Mouse (Mus musculus): ENCODE data around the gene Hist1h2bk. TPM values are rescaled to one million over a fixed set of nuclear protein-coding genes. Genes with fewer than 3 reads are reported as not detected.
"Not testable (repeated sequence)": the region's sequence is repeated elsewhere in the genome, so short reads cannot be mapped to it uniquely, and the experiment has no call there.

The Hist1h2bk gene
- polyA plus RNA-seq, 1 experiment from 2014 or later = 9.9 TPM

DNA sequence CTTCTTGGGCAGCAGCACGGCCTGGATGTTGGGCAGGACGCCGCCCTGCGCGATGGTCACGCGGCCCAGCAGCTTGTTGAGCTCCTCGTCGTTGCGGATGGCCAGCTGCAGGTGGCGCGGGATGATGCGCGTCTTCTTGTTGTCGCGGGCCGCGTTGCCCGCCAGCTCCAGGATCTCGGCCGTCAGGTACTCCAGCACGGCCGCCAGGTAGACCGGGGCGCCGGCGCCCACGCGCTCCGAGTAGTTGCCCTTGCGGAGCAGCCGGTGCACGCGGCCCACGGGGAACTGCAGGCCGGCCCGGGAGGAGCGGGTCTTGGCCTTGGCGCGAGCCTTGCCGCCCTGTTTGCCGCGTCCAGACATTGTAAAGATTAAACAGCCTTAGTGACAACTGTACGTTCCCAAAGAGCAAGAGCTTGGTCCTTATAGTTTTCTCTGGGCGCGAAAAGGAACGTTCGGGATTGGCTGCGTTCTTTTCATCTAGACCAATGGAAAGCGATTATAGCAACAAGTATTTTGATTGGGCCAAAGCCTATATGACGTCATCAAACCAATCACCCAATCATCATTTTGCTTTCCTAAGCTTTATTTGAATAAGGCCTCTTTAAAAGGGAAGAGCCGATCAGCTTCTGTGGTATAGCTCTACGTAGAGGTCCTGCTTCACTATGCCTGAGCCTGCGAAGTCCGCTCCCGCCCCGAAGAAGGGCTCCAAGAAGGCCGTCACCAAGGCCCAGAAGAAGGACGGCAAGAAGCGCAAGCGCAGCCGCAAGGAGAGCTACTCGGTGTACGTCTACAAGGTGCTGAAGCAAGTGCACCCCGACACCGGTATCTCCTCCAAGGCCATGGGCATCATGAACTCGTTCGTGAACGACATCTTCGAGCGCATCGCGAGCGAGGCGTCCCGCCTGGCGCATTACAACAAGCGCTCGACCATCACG lies 7.2 kb downstream of the Hist1h2bk start, which contains the start of the genes Hist1h2ag and Hist1h2bj:
Gene Hist1h2ag, minus strand, starts transcription at position 377 of the 935 bp plus-strand sequence.
Gene Hist1h2bj, plus strand, starts transcription at position 647 of the 935 bp plus-strand sequence.
- Histone ChIP-seq H3K27ac (ENCODE audit: low read depth, low read length) (peak within 1 kb of the TSS; percentile 88), H3K4me2 (peak within 1 kb of the TSS; percentile 66), H3K9ac (ENCODE audit: low read length) (peak within 1 kb of the TSS; percentile 65), H3K4me3 (ENCODE audit: low read depth, low read length) (peak within 1 kb of the TSS; percentile 33)
- not testable (repeated sequence) for H3K9me3 ChIP-seq (ENCODE audit: control insufficient read depth, low read length); H3K36me3 ChIP-seq (ENCODE audit: control insufficient read depth, insufficient read depth, low read length); H3K4me1 ChIP-seq (ENCODE audit: control insufficient read depth, insufficient read depth, low read length); H3K27me3 ChIP-seq (ENCODE audit: control insufficient read depth, insufficient read depth, low read length)
- WGBS = under 1% methylated on average over 38 of the region's 80 CpGs
- ATAC-seq (ENCODE audit: low FRiP score) (peak; percentile 91), DNase-seq (ENCODE audit: low spot score, missing footprints) (peak; percentile 100)

DNA sequence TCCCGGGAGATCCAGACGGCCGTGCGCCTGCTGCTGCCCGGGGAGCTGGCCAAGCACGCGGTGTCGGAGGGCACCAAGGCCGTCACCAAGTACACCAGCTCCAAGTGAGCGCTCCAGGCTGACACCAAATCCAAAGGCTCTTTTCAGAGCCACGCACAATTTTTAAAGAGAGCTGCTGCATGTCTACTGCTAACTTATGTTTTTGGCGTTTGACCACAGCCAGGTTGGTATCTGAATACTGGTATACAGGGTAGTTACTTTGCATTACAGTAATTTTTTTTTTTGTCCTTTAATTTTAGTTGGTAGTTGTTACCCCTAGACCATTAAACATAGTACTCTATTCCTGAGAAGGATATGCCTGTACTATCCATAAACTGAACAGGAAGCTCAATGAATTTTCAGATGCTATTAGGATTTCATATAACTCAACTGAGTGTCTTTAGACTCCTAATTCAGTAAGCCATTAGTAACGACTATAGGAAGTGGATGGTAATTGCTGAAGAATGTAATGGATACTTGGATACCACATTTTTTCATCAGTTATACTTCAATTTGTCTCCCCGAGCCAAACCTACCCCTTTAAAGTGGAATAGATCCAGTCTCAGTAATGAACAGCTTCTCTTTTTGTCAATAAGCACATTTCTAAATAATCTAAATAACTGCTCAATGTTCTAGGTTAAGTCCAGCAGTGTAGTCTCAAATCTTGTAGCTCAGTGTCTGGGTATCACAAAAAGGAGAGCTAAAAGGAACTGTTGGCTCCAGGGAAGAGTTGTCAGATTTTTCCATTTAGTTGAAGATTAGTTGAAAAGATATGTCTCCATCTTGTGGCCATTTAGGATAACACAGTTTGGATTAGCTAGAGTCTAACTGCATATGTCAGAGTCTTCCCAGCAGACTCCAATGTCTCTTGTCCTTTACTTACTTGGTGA lies 8.1 kb downstream of the Hist1h2bk start:
- Histone ChIP-seq H3K27ac (ENCODE audit: low read depth, low read length) (peak overlapping the region; percentile 78), H3K4me2 (peak overlapping the region; percentile 60), H3K36me3 (ENCODE audit: control insufficient read depth, insufficient read depth, low read length) (no peaks in the 10 kb centered on the region), H3K9me3 (ENCODE audit: control insufficient read depth, low read length) (no peaks in the 10 kb centered on the region), H3K4me3 (ENCODE audit: low read depth, low read length) (peak overlapping the region; percentile 33), H3K9ac (ENCODE audit: low read length) (peak overlapping the region; percentile 65), H3K27me3 (ENCODE audit: control insufficient read depth, insufficient read depth, low read length) (no peaks in the 10 kb centered on the region), H3K4me1 (ENCODE audit: control insufficient read depth, insufficient read depth, low read length) (peaks cover 4% of the 10 kb centered on the region; the same call in 1 of the 2 replicates)
- DNase-seq (ENCODE audit: low spot score, missing footprints) = peak; percentile 95
- peak; percentile 20 for ATAC-seq (ENCODE audit: low FRiP score)
- 3% methylated on average over 10 of the region's 14 CpGs for WGBS

DNA sequence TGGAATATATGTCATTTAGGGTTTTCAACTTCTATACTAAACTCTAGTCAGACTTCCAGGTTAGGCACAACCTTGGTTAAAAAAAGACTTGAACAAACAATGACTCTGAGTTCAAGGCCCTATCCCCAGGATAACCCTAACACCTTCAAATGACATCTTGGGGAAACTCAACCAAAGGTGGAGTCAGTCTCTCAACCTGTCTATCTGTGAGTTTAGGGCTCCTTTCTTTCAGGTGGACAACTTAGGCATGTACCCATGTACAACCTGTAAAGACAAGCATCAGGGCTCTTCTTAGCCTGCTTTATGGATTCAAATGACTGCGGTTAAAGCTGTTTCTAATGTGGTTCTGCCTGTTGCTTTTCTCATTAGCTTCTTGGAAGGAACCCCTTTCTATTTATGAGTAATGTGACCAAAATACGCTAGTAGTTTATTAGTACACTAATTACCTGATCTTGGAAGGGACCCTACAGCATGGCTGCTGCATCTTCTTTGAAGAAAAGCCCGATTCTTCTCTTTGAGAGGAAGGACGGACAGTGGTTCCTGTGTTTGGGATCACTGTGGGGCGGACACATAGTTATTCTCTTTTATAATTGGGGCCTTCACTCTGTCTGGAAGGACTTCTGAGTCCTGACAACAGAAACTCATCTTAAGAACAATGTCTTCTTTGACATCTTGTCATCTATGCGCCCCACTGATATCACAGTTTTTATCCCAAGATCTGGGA lies 8.9 kb downstream of the Hist1h2bk start:
- Histone ChIP-seq H3K27ac (ENCODE audit: low read depth, low read length) (no peak overlapping the region; the same call in 1 of the 2 replicates), H3K27me3 (ENCODE audit: control insufficient read depth, insufficient read depth, low read length) (no peaks in the 10 kb centered on the region), H3K4me2 (peak overlapping the region; percentile 60), H3K36me3 (ENCODE audit: control insufficient read depth, insufficient read depth, low read length) (no peaks in the 10 kb centered on the region), H3K4me1 (ENCODE audit: control insufficient read depth, insufficient read depth, low read length) (peaks cover 5% of the 10 kb centered on the region; the same call in 1 of the 2 replicates), H3K9me3 (ENCODE audit: control insufficient read depth, low read length) (no peaks in the 10 kb centered on the region), H3K4me3 (ENCODE audit: low read depth, low read length) (peak overlapping the region; percentile 33; the same call in 1 of the 2 replicates), H3K9ac (ENCODE audit: low read length) (0 out of 2 replicates have a peak overlapping the region, but pooled peaks have one; percentile 33)
- DNase-seq (ENCODE audit: low spot score, missing footprints) (peak; percentile 70), ATAC-seq (ENCODE audit: low FRiP score) (no peak)
- 91% methylated on average over 6 of the region's 6 CpGs for WGBS

DNA sequence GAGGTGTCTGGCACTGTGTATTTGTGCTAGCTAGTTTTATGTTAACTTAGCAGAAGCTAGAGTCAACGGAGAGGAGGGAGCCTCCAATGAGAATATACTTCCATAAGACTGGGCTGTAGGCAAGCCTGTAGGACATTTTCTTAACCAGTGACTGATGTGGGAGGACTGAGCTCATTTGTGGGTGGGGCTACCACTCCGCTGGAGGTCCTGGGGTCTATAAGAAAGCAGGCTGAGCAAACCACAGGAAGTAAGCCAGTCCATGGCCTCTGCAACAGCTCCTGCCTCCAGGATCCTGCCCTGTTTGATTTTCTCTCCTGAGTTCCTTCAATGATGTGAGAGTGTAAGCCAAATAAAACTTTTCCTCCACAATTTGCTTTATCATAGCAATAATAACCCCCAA lies 9.6 kb downstream of the Hist1h2bk start:
- DNase-seq (ENCODE audit: low spot score, missing footprints) (peak; percentile 0), ATAC-seq (ENCODE audit: low FRiP score) (no peak)
- Histone ChIP-seq H3K9ac (ENCODE audit: low read length) (no peak overlapping the region), H3K27me3 (ENCODE audit: control insufficient read depth, insufficient read depth, low read length) (no peaks in the 10 kb centered on the region), H3K36me3 (ENCODE audit: control insufficient read depth, insufficient read depth, low read length) (no peaks in the 10 kb centered on the region), H3K27ac (ENCODE audit: low read depth, low read length) (no peak overlapping the region), H3K9me3 (ENCODE audit: control insufficient read depth, low read length) (no peaks in the 10 kb centered on the region), H3K4me1 (ENCODE audit: control insufficient read depth, insufficient read depth, low read length) (peaks cover 5% of the 10 kb centered on the region; the same call in 1 of the 2 replicates), H3K4me2 (no peak overlapping the region), H3K4me3 (ENCODE audit: low read depth, low read length) (no peak overlapping the region)
- 61% methylated on average over 2 of the region's 2 CpGs for WGBS

DNA sequence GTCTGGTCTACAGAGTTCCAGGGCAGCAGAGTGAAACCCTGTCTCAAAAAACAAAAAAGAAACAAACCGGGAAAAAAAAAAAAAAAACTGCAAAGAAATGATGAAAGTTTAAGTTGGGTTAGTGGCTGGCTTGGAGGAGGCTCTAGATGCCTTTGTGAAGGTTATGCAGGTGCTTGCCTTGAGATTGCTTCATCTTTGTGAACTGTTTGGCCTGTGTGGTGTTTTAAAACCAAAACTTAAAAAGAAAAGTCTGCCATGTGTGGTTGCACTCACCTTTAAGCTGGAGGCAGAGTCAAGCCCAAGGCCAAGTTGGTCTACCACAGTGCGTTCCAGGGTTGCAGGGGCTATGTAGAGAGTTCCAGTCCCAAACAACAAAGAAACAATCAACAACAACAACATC lies 13.4 kb downstream of the Hist1h2bk start:
- Histone ChIP-seq H3K4me1 (ENCODE audit: control insufficient read depth, insufficient read depth, low read length) (0 out of 2 replicates have a peak, but pooled peaks cover 3% of the 10 kb centered on the region), H3K27ac (ENCODE audit: low read depth, low read length) (no peak overlapping the region), H3K9ac (ENCODE audit: low read length) (no peak overlapping the region), H3K4me2 (no peak overlapping the region), H3K36me3 (ENCODE audit: control insufficient read depth, insufficient read depth, low read length) (no peaks in the 10 kb centered on the region), H3K4me3 (ENCODE audit: low read depth, low read length) (no peak overlapping the region), H3K9me3 (ENCODE audit: control insufficient read depth, low read length) (no peaks in the 10 kb centered on the region), H3K27me3 (ENCODE audit: control insufficient read depth, insufficient read depth, low read length) (no peaks in the 10 kb centered on the region)
- WGBS = 69% methylated on average over 2 of the region's 2 CpGs
- ATAC-seq (ENCODE audit: low FRiP score) (no peak), DNase-seq (ENCODE audit: low spot score, missing footprints) (peak; percentile 72)

DNA sequence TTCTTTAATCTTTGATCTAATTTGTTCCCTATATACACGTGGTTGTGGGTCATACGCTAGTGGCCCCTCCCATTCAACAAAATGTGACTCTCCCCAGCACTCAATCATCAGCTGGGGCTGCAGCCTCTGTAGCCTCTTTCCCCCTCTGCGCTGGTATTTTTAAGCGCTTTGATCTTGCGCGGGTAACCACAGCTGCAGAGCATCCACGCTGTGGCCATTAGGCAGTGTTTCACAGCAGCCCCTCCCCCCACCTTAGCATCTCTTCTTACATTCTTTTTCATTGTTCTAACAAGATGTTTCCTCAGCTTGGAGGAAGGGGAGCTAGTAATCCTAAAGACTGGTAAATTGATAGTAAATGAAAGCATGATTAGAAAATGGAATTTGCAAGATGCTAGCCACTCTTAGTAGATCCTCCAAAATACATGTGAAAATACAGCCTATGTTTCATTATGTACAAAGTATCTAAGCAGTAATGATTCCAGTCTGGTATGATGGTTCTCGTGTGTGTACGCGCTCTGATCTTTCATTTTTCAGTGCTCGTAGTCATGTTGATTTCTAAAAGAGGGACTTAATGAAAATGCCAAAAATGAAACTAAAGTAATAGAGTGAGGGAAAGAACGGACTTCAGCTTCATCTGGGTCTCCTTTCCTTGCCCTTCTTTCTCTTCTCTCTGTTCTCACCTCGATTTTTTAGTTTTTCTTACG lies 14.2 kb downstream of the Hist1h2bk start:
- H3K4me3 ChIP-seq (ENCODE audit: low read depth, low read length) = peak overlapping the region; percentile 44
- peak overlapping the region; percentile 52 for H3K4me2 ChIP-seq
- H3K4me1 ChIP-seq (ENCODE audit: control insufficient read depth, insufficient read depth, low read length) = 0 out of 2 replicates have a peak, but pooled peaks cover 3% of the 10 kb centered on the region
- peak overlapping the region; percentile 52 for H3K27ac ChIP-seq (ENCODE audit: low read depth, low read length)
- H3K27me3 ChIP-seq (ENCODE audit: control insufficient read depth, insufficient read depth, low read length) = no peaks in the 10 kb centered on the region
- DNase-seq (ENCODE audit: low spot score, missing footprints) = peak; percentile 97
- H3K9me3 ChIP-seq (ENCODE audit: control insufficient read depth, low read length) = no peaks in the 10 kb centered on the region
- 1% methylated on average over 14 of the region's 14 CpGs for WGBS
- peak; percentile 63 for ATAC-seq (ENCODE audit: low FRiP score)
- peak overlapping the region; percentile 10; the same call in 1 of the 2 replicates for H3K9ac ChIP-seq (ENCODE audit: low read length)
- no peaks in the 10 kb centered on the region for H3K36me3 ChIP-seq (ENCODE audit: control insufficient read depth, insufficient read depth, low read length)

DNA sequence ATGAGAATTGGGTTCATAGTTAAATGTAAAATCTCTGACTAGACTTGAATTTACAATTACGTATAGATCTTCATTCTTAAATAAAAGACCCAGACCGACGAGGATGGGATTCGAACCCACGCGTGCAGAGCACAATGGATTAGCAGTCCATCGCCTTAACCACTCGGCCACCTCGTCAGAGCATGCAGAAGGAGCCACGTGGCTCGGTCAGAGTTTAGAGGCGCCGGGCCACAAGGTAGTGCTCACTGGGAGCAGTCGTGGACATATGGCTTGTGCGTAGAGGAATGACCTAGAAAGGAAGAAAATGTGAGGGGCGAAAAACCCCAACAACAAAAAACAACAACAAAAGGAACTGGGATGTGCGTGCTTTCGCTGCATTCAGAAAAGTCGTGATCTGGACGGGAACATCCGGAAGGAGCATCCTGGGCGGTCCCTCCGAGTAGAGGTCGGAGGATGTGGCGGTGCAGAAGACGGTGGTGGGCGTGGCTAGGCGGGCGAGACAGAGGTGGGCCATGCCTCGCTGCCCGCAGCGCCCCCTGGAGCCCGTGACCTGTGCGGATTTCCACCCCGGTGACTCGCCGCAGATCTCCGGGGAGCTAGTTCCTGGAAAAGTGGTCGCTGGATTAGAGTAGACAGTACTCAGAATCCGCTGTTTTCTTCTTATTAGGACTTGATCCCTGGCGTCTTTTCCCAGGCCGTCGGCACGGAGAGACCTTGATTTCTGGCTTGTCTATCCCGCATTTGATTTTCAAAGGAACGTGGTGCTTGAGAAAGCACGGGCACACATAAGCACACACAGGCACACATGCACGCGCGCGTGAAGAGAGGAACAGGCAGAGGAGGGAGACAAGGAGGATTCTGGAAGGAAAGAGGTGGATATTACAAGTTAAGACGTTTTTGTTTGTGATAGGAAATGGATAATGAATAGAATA lies 15.2 kb downstream of the Hist1h2bk start:
- peak overlapping the region; percentile 61 for H3K9ac ChIP-seq (ENCODE audit: low read length)
- WGBS = under 1% methylated on average over 52 of the region's 52 CpGs
- H3K27me3 ChIP-seq (ENCODE audit: control insufficient read depth, insufficient read depth, low read length) = no peaks in the 10 kb centered on the region
- H3K4me1 ChIP-seq (ENCODE audit: control insufficient read depth, insufficient read depth, low read length) = 0 out of 2 replicates have a peak, but pooled peaks cover 3% of the 10 kb centered on the region
- ATAC-seq (ENCODE audit: low FRiP score) = peak; percentile 96
- H3K9me3 ChIP-seq (ENCODE audit: control insufficient read depth, low read length) = no peaks in the 10 kb centered on the region
- peak; percentile 99 for DNase-seq (ENCODE audit: low spot score, missing footprints)
- H3K4me3 ChIP-seq (ENCODE audit: low read depth, low read length) = peak overlapping the region; percentile 44
- H3K27ac ChIP-seq (ENCODE audit: low read depth, low read length) = peak overlapping the region; percentile 69
- H3K36me3 ChIP-seq (ENCODE audit: control insufficient read depth, insufficient read depth, low read length) = no peaks in the 10 kb centered on the region
- H3K4me2 ChIP-seq = peak overlapping the region; percentile 52

Measured in midbrain, embryonic 11.5 days (tissue).